Comparison of ENCODE assay signal across 17 mouse cellular contexts in genomic region chr13:41669951-41670350, GRCm38 (mm10).
A peak's percentile ranks its signal among the peaks of the same experiment; 100 is the strongest.
DNase-seq lines count a peak whose midpoint lies in the region; ATAC-seq lines count a peak whose summit lies in the region.
"Had no signal": no experiment of that assay in that cellular context is flagged by ENCODE, and none has a peak within 500 bp of the region (broad histone marks: within the 10 kb centered on the region; RNA-seq: fewer than 3 reads in every experiment).

No protein-coding gene starts in this region.

- DNase-seq in heart, postnatal 36 days: no peak
- DNase-seq in hindbrain, embryonic 10.5 days (ENCODE audit: low spot score): no peak
- peak; percentile 43 for DNase-seq in Muller cell, postnatal 12 days (ENCODE audit: inconsistent ontology term)
- peak; percentile 57 for DNase-seq in brain, adult 2 months (ENCODE audit: low read depth, low spot score)
- no peak for DNase-seq in left cerebral cortex, adult 9 months (ENCODE audit: low spot score in 2 of 2)
- DNase-seq: adrenal gland, postnatal 10 days; cerebellum, adult 9-10 months; gastrocnemius, postnatal 14 days; lung, postnatal 4 days; thymus, adult 18-20 months; thymus, postnatal 4 days had no signal

- H3K9ac ChIP-seq in heart, embryonic 12.5 days: no peak overlapping the region
- H3K9ac ChIP-seq in hindbrain, embryonic 16.5 days (ENCODE audit: low read depth, low read length): no peak overlapping the region
- H3K9ac ChIP-seq: forebrain, embryonic 15.5 days had no signal

- peak overlapping the region; percentile 64 for H3K27ac ChIP-seq in heart, embryonic 12.5 days (ENCODE audit: poor library complexity, severe bottlenecking)
- peak overlapping the region; percentile 37; the same call in 1 of the 2 replicates for H3K27ac ChIP-seq in hindbrain, embryonic 10.5 days
- no peak overlapping the region for H3K27ac ChIP-seq in hindbrain, embryonic 16.5 days (ENCODE audit: low read depth, low read length)
- H3K27ac ChIP-seq: forebrain, embryonic 15.5 days; hindbrain, postnatal 0 days had no signal

- H3K36me3 ChIP-seq in heart, embryonic 12.5 days: no peaks in the 10 kb centered on the region
- no peaks in the 10 kb centered on the region for H3K36me3 ChIP-seq in hindbrain, embryonic 10.5 days
- no peaks in the 10 kb centered on the region for H3K36me3 ChIP-seq in hindbrain, embryonic 16.5 days (ENCODE audit: control insufficient read depth, insufficient read depth, low read length)
- H3K36me3 ChIP-seq: forebrain, embryonic 15.5 days had no signal

- no peaks in the 10 kb centered on the region for H3K9me3 ChIP-seq in heart, embryonic 12.5 days (replicated peaks)
- H3K9me3 ChIP-seq in hindbrain, embryonic 10.5 days: no peaks in the 10 kb centered on the region
- no peaks in the 10 kb centered on the region for H3K9me3 ChIP-seq in hindbrain, embryonic 16.5 days (ENCODE audit: control insufficient read depth, low read length)
- H3K9me3 ChIP-seq: forebrain, embryonic 15.5 days had no signal

- H3K4me2 ChIP-seq in heart, embryonic 12.5 days: no peak overlapping the region
- no peak overlapping the region for H3K4me2 ChIP-seq in hindbrain, embryonic 16.5 days (ENCODE audit: low read length)
- H3K4me2 ChIP-seq: forebrain, embryonic 15.5 days had no signal

- H3K4me3 ChIP-seq in heart, embryonic 12.5 days: no peak overlapping the region
- H3K4me3 ChIP-seq in hindbrain, embryonic 10.5 days: no peak overlapping the region
- H3K4me3 ChIP-seq in hindbrain, embryonic 16.5 days (ENCODE audit: low read length): no peak overlapping the region
- H3K4me3 ChIP-seq: forebrain, embryonic 15.5 days had no signal

- intact Hi-C loops in heart, postnatal 36 days (cut with DNase I): no loop called here

- no peaks in the 10 kb centered on the region for H3K27me3 ChIP-seq in heart, embryonic 12.5 days (replicated peaks)
- no peaks in the 10 kb centered on the region for H3K27me3 ChIP-seq in hindbrain, embryonic 10.5 days (ENCODE audit: insufficient read depth, poor library complexity, severe bottlenecking)
- no peaks in the 10 kb centered on the region for H3K27me3 ChIP-seq in hindbrain, embryonic 16.5 days (replicated peaks; ENCODE audit: control insufficient read depth, insufficient read depth, low read length)
- H3K27me3 ChIP-seq: forebrain, embryonic 15.5 days had no signal

- ATAC-seq in heart, embryonic 12.5 days (ENCODE audit: insufficient number of reproducible peaks, low FRiP score): no peak
- ATAC-seq in hindbrain, embryonic 16.5 days: no peak
- ATAC-seq: activated CD4-positive, CD25-positive, alpha-beta regulatory T cell, adult 4 months; forebrain, embryonic 15.5 days; hindbrain, postnatal 0 days; intestine, postnatal 0 days had no signal

- peaks cover 46% of the 10 kb centered on the region for H3K4me1 ChIP-seq in heart, embryonic 12.5 days (replicated peaks)
- peaks cover 9% of the 10 kb centered on the region for H3K4me1 ChIP-seq in hindbrain, embryonic 10.5 days (replicated peaks)
- H3K4me1 ChIP-seq in hindbrain, embryonic 16.5 days (ENCODE audit: control insufficient read depth, insufficient read depth, low read depth, low read length): no peaks in the 10 kb centered on the region
- H3K4me1 ChIP-seq: forebrain, embryonic 15.5 days had no signal

- WGBS in heart, embryonic 12.5 days: 87% methylated on average over 2 of the region's 2 CpGs
- WGBS in hindbrain, embryonic 10.5 days: 92% methylated on average over 2 of the region's 2 CpGs
- 98% methylated on average over 2 of the region's 2 CpGs for WGBS in hindbrain, embryonic 16.5 days

Comparison
In these comparisons a context has a peak if more than half of its experiments do, and no peak if none do; other contexts are left out.
1. DNase-seq: peak in Muller cell, postnatal 12 days (single experiment) and brain, adult 2 months (single experiment); none in heart, postnatal 36 days (0 of 2), hindbrain, embryonic 10.5 days (single experiment) and left cerebral cortex, adult 9 months (0 of 2).